Mouse (Mus musculus) induced T-regulatory cell, adult 2 months (primary cell): ENCODE measurements around the gene Fam189a2.

Experiments used
- DNase-seq: peaks from one replicate; pipeline ENCODE4 v3.0.0-alpha.2; 2012; ENCODE audit warnings: low read depth

Gene Fam189a2

GRCm38 (mm10) chr19:23941422-23941949, 89.3 kb downstream of the Fam189a2 start:
- DNase-seq: no peak

GRCm38 (mm10) chr19:23930826-23931225, 100.0 kb downstream of the Fam189a2 start:
- DNase-seq: no peak

DNA sequence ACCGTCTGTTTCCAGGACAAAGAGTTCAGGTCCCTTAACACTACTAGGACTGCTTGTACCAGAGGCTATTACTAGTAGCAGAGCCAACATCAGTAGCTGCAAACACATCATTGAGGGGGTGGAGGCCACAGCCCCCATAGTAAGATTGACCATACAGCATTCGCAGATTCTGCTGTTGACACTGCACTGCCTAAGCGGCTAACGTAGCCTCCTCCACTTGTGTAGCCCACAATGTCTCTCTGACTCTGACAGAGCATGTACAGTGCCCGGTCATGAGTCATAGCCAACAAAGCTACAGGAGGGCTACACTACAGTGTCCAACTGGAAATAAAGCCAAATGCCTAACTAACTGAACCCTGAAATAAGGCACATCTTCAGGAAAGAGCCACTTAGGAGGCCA, 105.3 kb downstream of the Fam189a2 start:
- DNase-seq: no peak

- no peak for DNase-seq
Observed at GRCm38 (mm10) chr19:23924791-23925190, 106.0 kb downstream of the Fam189a2 start.

DNA sequence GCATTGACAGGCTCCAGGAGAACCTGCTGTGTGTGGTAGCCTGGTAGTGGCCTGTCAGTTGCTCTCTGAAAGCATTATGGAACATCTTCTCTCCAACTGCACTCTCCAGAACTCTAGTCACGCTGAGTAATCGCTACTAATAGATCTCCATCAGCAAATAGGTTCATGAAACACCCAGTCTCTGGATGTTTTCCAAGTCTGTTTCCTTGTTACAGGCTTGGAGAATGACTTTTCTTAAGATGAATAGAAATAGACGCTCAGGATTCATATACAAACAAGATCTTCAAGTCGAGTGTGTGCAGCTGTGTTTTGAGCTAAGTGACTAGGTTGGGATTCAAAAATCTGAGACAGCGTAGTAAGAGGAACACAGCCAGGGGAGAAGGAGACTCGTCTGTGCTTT, 106.8 kb downstream of the Fam189a2 start:
- no peak for DNase-seq
